Mouse (Mus musculus) embryonic facial prominence, embryonic 14.5 days (tissue): Measurements from ENCODE around the gene Neurl1a. TPM values are rescaled to one million over a fixed set of nuclear protein-coding genes. Genes with fewer than 3 reads are reported as not detected.

Experiments
- ATAC-seq: fragments of 200-750 bp; cut with Nextera tagmentation; 2 replicates; pipeline ENCODE4 v1.8.0; 2017; ENCODE audit warnings: low read depth, moderate number of reproducible peaks, moderate TSS enrichment
- DNase-seq: peaks from one replicate; pipeline ENCODE4 v3.0.0-alpha.2; 2015; ENCODE audit warnings: low spot score
- H3K27ac ChIP-seq: fragments of 300-500 bp; sonication (generic); replicated peaks from 2 replicates; pipeline ENCODE4 v1.5.1; 2014; ENCODE audit warnings: low read depth, mild to moderate bottlenecking, low read length, moderate library complexity
- H3K27me3 ChIP-seq: fragments of 300-500 bp; sonication (generic); replicated peaks from 2 replicates; pipeline ENCODE4 v1.6.1; 2014; ENCODE audit warnings: low read length; ENCODE audit not compliant: control insufficient read depth, insufficient read depth
- H3K36me3 ChIP-seq: fragments of 300-500 bp; sonication (generic); 2 replicates; pipeline ENCODE4 v1.6.1; 2014; ENCODE audit warnings: low read length, mixed read lengths; ENCODE audit not compliant: control insufficient read depth, insufficient read depth
- H3K4me1 ChIP-seq: fragments of 300-500 bp; sonication (generic); 2 replicates; pipeline ENCODE4 v1.6.1; 2014; ENCODE audit warnings: antibody characterized with exemption, low read length; ENCODE audit not compliant: control insufficient read depth, insufficient read depth
- H3K4me2 ChIP-seq: fragments of 300-500 bp; sonication (generic); 2 replicates; pipeline ENCODE4 v1.6.1; 2014; ENCODE audit warnings: low read depth, mild to moderate bottlenecking, low read length, moderate library complexity, mixed read lengths
- H3K4me3 ChIP-seq: fragments of 300-500 bp; sonication (generic); 2 replicates; pipeline ENCODE4 v1.5.1; 2014; ENCODE audit warnings: low read depth, mild to moderate bottlenecking, low read length
- H3K9ac ChIP-seq: fragments of 300-500 bp; sonication (generic); 2 replicates; pipeline ENCODE4 v1.6.1; 2014; ENCODE audit warnings: low read depth, mild to moderate bottlenecking, low read length, moderate library complexity, mixed read lengths
- H3K9me3 ChIP-seq: fragments of 300-500 bp; sonication (generic); 2 replicates; pipeline ENCODE4 v1.6.1; 2016; ENCODE audit warnings: low read length; ENCODE audit not compliant: control insufficient read depth
- WGBS: fragments of 180-500 bp; shearing (Covaris S2); extraction: QIAGEN DNeasy Blood & Tissue Kit; methylation state at CpG from one replicate; pipeline ENCODE4 v1.1.7; 2014; 5-methylcytosine and 5-hydroxymethylcytosine counted together
- polyA plus RNA-seq: library from polyadenylated mRNA; unstranded; fragments of >200 nt; fragmentation: Nextera tagmentation; extraction: Ambion mirVana; gene quantifications from 2 replicates; pipeline ENCODE4 v1.2.1, GENCODE M21; 2014

The Neurl1a gene
- polyA plus RNA-seq, 1 experiment from 2014 or later, result 8.2 TPM

- Histone ChIP-seq H3K9me3 (no peaks in the 10 kb centered on the region), H3K4me2 (peak overlapping the region; percentile 35), H3K4me1 (peaks cover 46% of the 10 kb centered on the region), H3K36me3 (peaks cover 40% of the 10 kb centered on the region), H3K9ac (peak overlapping the region; percentile 41; the same call in 1 of the 2 replicates), H3K27ac (peak overlapping the region; percentile 85), H3K4me3 (no peak overlapping the region), H3K27me3 (no peaks in the 10 kb centered on the region)
- DNase-seq, result peak; percentile 91
- WGBS, result 4% methylated on average over 19 of the region's 19 CpGs
- ATAC-seq, result peak; percentile 84
Measured at GRCm38 (mm10) chr19:47301303-47302190, 122.9 kb downstream of the Neurl1a start.

GRCm38 (mm10) chr19:47302191-47302852 lies 123.7 kb downstream of the Neurl1a start:
- WGBS, result 50% methylated on average over 21 of the region's 21 CpGs
- H3K27ac ChIP-seq, result peak overlapping the region; percentile 85

GRCm38 (mm10) chr19:47303128-47303527 lies 124.5 kb downstream of the Neurl1a start:
- WGBS, result 82% methylated on average over 10 of the region's 10 CpGs
- DNase-seq (no peak), ATAC-seq (no peak)
- Histone ChIP-seq H3K27ac (peak overlapping the region; percentile 85; the same call in 1 of the 2 replicates), H3K36me3 (peaks cover 45% of the 10 kb centered on the region), H3K4me3 (no peak overlapping the region), H3K27me3 (no peaks in the 10 kb centered on the region), H3K9ac (no peak overlapping the region), H3K9me3 (no peaks in the 10 kb centered on the region), H3K4me1 (peaks cover 46% of the 10 kb centered on the region), H3K4me2 (no peak overlapping the region)

More at GRCm38 (mm10) chr19:47302191-47302852, 123.7 kb downstream of the Neurl1a start:
- no peak for ATAC-seq
- Histone ChIP-seq H3K9ac (peak overlapping the region; percentile 41), H3K9me3 (no peaks in the 10 kb centered on the region), H3K4me2 (peak overlapping the region; percentile 35), H3K36me3 (peaks cover 46% of the 10 kb centered on the region), H3K4me3 (no peak overlapping the region), H3K27me3 (no peaks in the 10 kb centered on the region), H3K4me1 (peaks cover 46% of the 10 kb centered on the region)
- DNase-seq, result peak; percentile 51

- H3K36me3 ChIP-seq, result peaks cover 49% of the 10 kb centered on the region
- H3K4me2 ChIP-seq, result no peak overlapping the region
- no peak overlapping the region for H3K27ac ChIP-seq
- no peaks in the 10 kb centered on the region for H3K27me3 ChIP-seq
- DNase-seq (no peak), ATAC-seq (no peak)
- H3K9ac ChIP-seq, result no peak overlapping the region
- no peak overlapping the region for H3K4me3 ChIP-seq
- no peaks in the 10 kb centered on the region for H3K9me3 ChIP-seq
- WGBS, result 85% methylated on average over 5 of the region's 5 CpGs
- peaks cover 40% of the 10 kb centered on the region for H3K4me1 ChIP-seq
Measured at GRCm38 (mm10) chr19:47304170-47304745, 125.6 kb downstream of the Neurl1a start.

GRCm38 (mm10) chr19:47305401-47305800 lies 126.8 kb downstream of the Neurl1a start:
- no peak overlapping the region for H3K9ac ChIP-seq
- no peak overlapping the region for H3K27ac ChIP-seq
- no peaks in the 10 kb centered on the region for H3K27me3 ChIP-seq
- 72% methylated on average over 10 of the region's 10 CpGs for WGBS
- no peak overlapping the region for H3K4me2 ChIP-seq
- no peak for DNase-seq
- H3K36me3 ChIP-seq, result peaks cover 45% of the 10 kb centered on the region
- no peaks in the 10 kb centered on the region for H3K9me3 ChIP-seq
- H3K4me1 ChIP-seq, result peaks cover 40% of the 10 kb centered on the region
- ATAC-seq, result no peak
- H3K4me3 ChIP-seq, result no peak overlapping the region

- H3K4me2 ChIP-seq, result no peak overlapping the region
- H3K27me3 ChIP-seq, result no peaks in the 10 kb centered on the region
- H3K27ac ChIP-seq, result no peak overlapping the region
- no peak for ATAC-seq
- H3K4me3 ChIP-seq, result no peak overlapping the region
- DNase-seq, result no peak
- H3K9ac ChIP-seq, result no peak overlapping the region
- H3K36me3 ChIP-seq, result peaks cover 49% of the 10 kb centered on the region
- no peaks in the 10 kb centered on the region for H3K9me3 ChIP-seq
- peaks cover 35% of the 10 kb centered on the region for H3K4me1 ChIP-seq
- 94% methylated on average over 14 of the region's 14 CpGs for WGBS
Measured at GRCm38 (mm10) chr19:47306128-47306916, 127.7 kb downstream of the Neurl1a start.

GRCm38 (mm10) chr19:47306917-47307315 lies 128.3 kb downstream of the Neurl1a start:
- Histone ChIP-seq H3K9ac (no peak overlapping the region), H3K9me3 (no peaks in the 10 kb centered on the region), H3K36me3 (peaks cover 54% of the 10 kb centered on the region), H3K27ac (no peak overlapping the region), H3K4me3 (no peak overlapping the region), H3K4me2 (no peak overlapping the region), H3K27me3 (no peaks in the 10 kb centered on the region), H3K4me1 (peaks cover 35% of the 10 kb centered on the region)
- WGBS, result 92% methylated on average over 8 of the region's 8 CpGs
- no peak for DNase-seq
- ATAC-seq, result no peak
